Mouse (Mus musculus) erythroblast, adult 5-6 weeks (primary cell): ENCODE measurements around the gene Fbxl8. TPM values are rescaled to one million over a fixed set of nuclear protein-coding genes. Genes with fewer than 3 reads are reported as not detected.

ENCODE experiments used
- ATAC-seq: replicated peaks from 2 replicates; pipeline ENCODE4 v1.8.0; 2016; ENCODE audit warnings: moderate number of reproducible peaks, mild to moderate bottlenecking, moderate TSS enrichment, inconsistent platforms; ENCODE audit not compliant: poor library complexity, low FRiP score, severe bottlenecking
- total RNA-seq, 2 experiments: library from RNA; stranded (forward) in 1 of 2; stranded (reverse) in 1 of 2; fragments of 150-400 nt in 1 of 2; fragments of 200-764, 138-1000 nt in 1 of 2; gene quantifications; 2 replicates each; pipeline versions ENCODE4 v1.2.3 to v1.2.4; 2015 to 2017; ENCODE audit warnings: low replicate concordance in 2 of 2

Gene Fbxl8
- total RNA-seq, 2 experiments from 2014 or later = 0.94 to 3.5 TPM

GRCm38 (mm10) chr8:105317941-105318340 lies 53.5 kb downstream of the Fbxl8 start:
- ATAC-seq = no peak

GRCm38 (mm10) chr8:105318662-105319190 lies 54.3 kb downstream of the Fbxl8 start:
- ATAC-seq = no peak

Other genes with a start within 250 kb of the Fbxl8 start
- not detected in 2 replicates for gene Ces3a, start 216.0 kb upstream of the Fbxl8 start, total RNA-seq (2015; ENCODE audit: low replicate concordance)
- not detected in 2 replicates for gene Ces3a, start 216.0 kb upstream of the Fbxl8 start, total RNA-seq (2017; ENCODE audit: low replicate concordance)
- gene Ces3b, start 180.9 kb upstream of the Fbxl8 start, total RNA-seq (2015; ENCODE audit: low replicate concordance) = not detected in 2 replicates
- gene Ces3b, start 180.9 kb upstream of the Fbxl8 start, total RNA-seq (2017; ENCODE audit: low replicate concordance) = not detected in 2 replicates
- not detected in 2 replicates for gene Ces4a, start 132.8 kb upstream of the Fbxl8 start, total RNA-seq (2015; ENCODE audit: low replicate concordance)
- gene Ces4a, start 132.8 kb upstream of the Fbxl8 start, total RNA-seq (2017; ENCODE audit: low replicate concordance) = not detected in 2 replicates
- 28.6 and 37.6 TPM in 2 replicates for gene Cbfb, start 94.0 kb upstream of the Fbxl8 start, total RNA-seq (2015; ENCODE audit: low replicate concordance)
- 27.2 and 33.1 TPM in 2 replicates for gene Cbfb, start 94.0 kb upstream of the Fbxl8 start, total RNA-seq (2017; ENCODE audit: low replicate concordance)
- 16.9 and 22.5 TPM in 2 replicates for gene D230025D16Rik, start 39.5 kb upstream of the Fbxl8 start, total RNA-seq (2015; ENCODE audit: low replicate concordance)
- 20.1 and 22.6 TPM in 2 replicates for gene D230025D16Rik, start 39.5 kb upstream of the Fbxl8 start, total RNA-seq (2017; ENCODE audit: low replicate concordance)
- gene B3gnt9, start 9.5 kb upstream of the Fbxl8 start, total RNA-seq (2015; ENCODE audit: low replicate concordance) = not detected in 2 replicates
- gene B3gnt9, start 9.5 kb upstream of the Fbxl8 start, total RNA-seq (2017; ENCODE audit: low replicate concordance) = 0.09 TPM in 1 of 2 replicates, not detected in the other
- 2.3 and 3.5 TPM in 2 replicates for gene Tradd, start within 50 bp of the Fbxl8 start, total RNA-seq (2015; ENCODE audit: low replicate concordance)
- 3.6 and 5.9 TPM in 2 replicates for gene Tradd, start within 50 bp of the Fbxl8 start, total RNA-seq (2017; ENCODE audit: low replicate concordance)
- gene Hsf4, start 5.2 kb downstream of the Fbxl8 start, total RNA-seq (2015; ENCODE audit: low replicate concordance) = not detected in 2 replicates
- gene Hsf4, start 5.2 kb downstream of the Fbxl8 start, total RNA-seq (2017; ENCODE audit: low replicate concordance) = not detected in 2 replicates
- gene Nol3, start 11.5 kb downstream of the Fbxl8 start, total RNA-seq (2015; ENCODE audit: low replicate concordance) = not detected in 2 replicates
- not detected in 2 replicates for gene Nol3, start 11.5 kb downstream of the Fbxl8 start, total RNA-seq (2017; ENCODE audit: low replicate concordance)
- gene 4931428F04Rik, start 25.2 kb downstream of the Fbxl8 start, total RNA-seq (2015; ENCODE audit: low replicate concordance) = 1.0 and 3.8 TPM in 2 replicates
- 0.70 and 1.2 TPM in 2 replicates for gene 4931428F04Rik, start 25.2 kb downstream of the Fbxl8 start, total RNA-seq (2017; ENCODE audit: low replicate concordance)
- 0.38 and 5.9 TPM in 2 replicates for gene Exoc3l, start 31.5 kb downstream of the Fbxl8 start, total RNA-seq (2015; ENCODE audit: low replicate concordance)
- 15.0 and 26.8 TPM in 2 replicates for gene Exoc3l, start 31.5 kb downstream of the Fbxl8 start, total RNA-seq (2017; ENCODE audit: low replicate concordance)
- gene E2f4, start 33.0 kb downstream of the Fbxl8 start, total RNA-seq (2015; ENCODE audit: low replicate concordance) = 289 and 294 TPM in 2 replicates
- 120 and 129 TPM in 2 replicates for gene E2f4, start 33.0 kb downstream of the Fbxl8 start, total RNA-seq (2017; ENCODE audit: low replicate concordance)
- gene Elmo3, start 41.0 kb downstream of the Fbxl8 start, total RNA-seq (2015; ENCODE audit: low replicate concordance) = 13.8 and 17.3 TPM in 2 replicates
- gene Elmo3, start 41.0 kb downstream of the Fbxl8 start, total RNA-seq (2017; ENCODE audit: low replicate concordance) = 22.1 and 30.7 TPM in 2 replicates
- gene Lrrc29, start 61.6 kb downstream of the Fbxl8 start, total RNA-seq (2015; ENCODE audit: low replicate concordance) = 13.4 and 35.9 TPM in 2 replicates
- 26.2 and 28.6 TPM in 2 replicates for gene Lrrc29, start 61.6 kb downstream of the Fbxl8 start, total RNA-seq (2017; ENCODE audit: low replicate concordance)
- gene Tmem208, start 61.7 kb downstream of the Fbxl8 start, total RNA-seq (2015; ENCODE audit: low replicate concordance) = 51.2 and 56.3 TPM in 2 replicates
- gene Tmem208, start 61.7 kb downstream of the Fbxl8 start, total RNA-seq (2017; ENCODE audit: low replicate concordance) = 18.5 and 26.9 TPM in 2 replicates
- gene Fhod1, start 83.3 kb downstream of the Fbxl8 start, total RNA-seq (2015; ENCODE audit: low replicate concordance) = 0.19 and 3.8 TPM in 2 replicates
- 0.56 and 1.0 TPM in 2 replicates for gene Fhod1, start 83.3 kb downstream of the Fbxl8 start, total RNA-seq (2017; ENCODE audit: low replicate concordance)
- 1.7 TPM in 1 of 2 replicates, not detected in the other for gene Slc9a5, start 84.2 kb downstream of the Fbxl8 start, total RNA-seq (2015; ENCODE audit: low replicate concordance)
- gene Slc9a5, start 84.2 kb downstream of the Fbxl8 start, total RNA-seq (2017; ENCODE audit: low replicate concordance) = not detected in 2 replicates
- not detected in 2 replicates for gene Plekhg4, start 108.6 kb downstream of the Fbxl8 start, total RNA-seq (2015; ENCODE audit: low replicate concordance)
- not detected in 2 replicates for gene Plekhg4, start 108.6 kb downstream of the Fbxl8 start, total RNA-seq (2017; ENCODE audit: low replicate concordance)
- not detected in 2 replicates for gene Kctd19, start 148.9 kb downstream of the Fbxl8 start, total RNA-seq (2015; ENCODE audit: low replicate concordance)
- gene Kctd19, start 148.9 kb downstream of the Fbxl8 start, total RNA-seq (2017; ENCODE audit: low replicate concordance) = not detected in 2 replicates
- 0.96 TPM in 1 of 2 replicates, not detected in the other for gene Lrrc36, start 148.9 kb downstream of the Fbxl8 start, total RNA-seq (2015; ENCODE audit: low replicate concordance)
- gene Lrrc36, start 148.9 kb downstream of the Fbxl8 start, total RNA-seq (2017; ENCODE audit: low replicate concordance) = 0.56 and 0.85 TPM in 2 replicates
- gene Tppp3, start 206.9 kb downstream of the Fbxl8 start, total RNA-seq (2015; ENCODE audit: low replicate concordance) = not detected in 2 replicates
- not detected in 2 replicates for gene Tppp3, start 206.9 kb downstream of the Fbxl8 start, total RNA-seq (2017; ENCODE audit: low replicate concordance)
- gene Zdhhc1, start 232.3 kb downstream of the Fbxl8 start, total RNA-seq (2015; ENCODE audit: low replicate concordance) = not detected in 2 replicates
- gene Zdhhc1, start 232.3 kb downstream of the Fbxl8 start, total RNA-seq (2017; ENCODE audit: low replicate concordance) = 0.17 and 0.42 TPM in 2 replicates